Mouse (Mus musculus) myocyte (in vitro differentiated cells): ENCODE results near the gene Slc44a5.

ENCODE experiments used
- CEBPB ChIP-seq: IDR thresholded peaks from 2 replicates; pipeline ENCODE4 v1.6.1; 2011; ENCODE audit warnings: mild to moderate bottlenecking, moderate library complexity; ENCODE audit not compliant: poor library complexity, insufficient read depth, severe bottlenecking
- E2F4 ChIP-seq: IDR thresholded peaks from one replicate; pipeline ENCODE4 v1.6.1; 2011; ENCODE audit warnings: mild to moderate bottlenecking, control low read depth, moderate library complexity; ENCODE audit not compliant: insufficient read depth
- MYOD1 ChIP-seq, 3 experiments: IDR thresholded peaks; one replicate each; pipeline ENCODE4 v1.6.1; 2011; ENCODE audit warnings: control low read depth in 2 of 3, low read depth in 2 of 3, mild to moderate bottlenecking in 2 of 3, moderate library complexity in 1 of 3; ENCODE audit not compliant: insufficient read length in 2 of 3, control insufficient read depth in 1 of 3
- POLR2A ChIP-seq: IDR thresholded peaks from one replicate; pipeline ENCODE4 v1.6.1; 2011; ENCODE audit warnings: low read depth, mild to moderate bottlenecking, control low read depth, moderate library complexity; ENCODE audit not compliant: insufficient read length
- USF1 ChIP-seq: IDR thresholded peaks from one replicate; pipeline ENCODE4 v1.6.1; 2011; ENCODE audit warnings: low read depth, mild to moderate bottlenecking, control low read depth, moderate library complexity

DNA sequence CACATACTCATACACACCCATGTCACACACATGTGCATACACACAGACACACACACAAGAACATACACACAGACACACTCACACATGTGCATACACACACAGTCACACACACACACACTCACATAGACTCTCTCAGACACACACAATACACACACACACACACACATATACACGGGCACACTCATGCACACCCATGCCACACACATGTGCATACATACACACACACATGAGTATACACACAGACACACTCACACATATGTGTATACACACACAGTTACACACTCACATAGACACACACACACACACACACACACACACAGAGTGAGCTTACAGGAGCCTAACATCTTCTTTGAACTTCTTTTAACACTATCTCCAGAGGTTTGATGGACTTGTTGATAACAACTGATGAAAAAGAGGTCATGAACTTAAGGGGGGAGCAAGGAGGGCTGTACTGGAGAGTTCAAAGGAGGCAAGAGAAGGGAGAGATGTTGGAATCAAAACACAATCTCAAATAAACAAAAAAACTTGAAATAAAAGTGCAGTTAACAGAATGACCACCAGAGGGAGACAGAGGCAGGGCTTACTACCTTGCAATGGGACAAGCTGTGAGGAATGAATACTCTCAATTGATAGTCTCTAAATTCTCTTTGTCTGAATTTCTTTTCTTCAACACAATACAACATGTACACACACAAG, 14.1 kb upstream of the Slc44a5 start:
- TF ChIP-seq E2F4 = no peak
- no peak for TF ChIP-seq USF1
- TF ChIP-seq POLR2A = no peak
- TF ChIP-seq MYOD1 (IDR thresholded peaks at IDR 0.05; ENCODE audit: control insufficient read depth in 1 of 3, insufficient read length in 2 of 3, low read depth in 2 of 3) = no peak
- TF ChIP-seq CEBPB = no peak
